Mouse (Mus musculus) urinary bladder, postnatal 4 days (tissue): ENCODE measurements around the gene Cryzl1.

Experiments used
- DNase-seq, 2 experiments: peaks; one replicate each; pipeline ENCODE4 v3.0.0; 2021 to 2022; ENCODE audit warnings: low spot score in 2 of 2

Gene Cryzl1

DNA sequence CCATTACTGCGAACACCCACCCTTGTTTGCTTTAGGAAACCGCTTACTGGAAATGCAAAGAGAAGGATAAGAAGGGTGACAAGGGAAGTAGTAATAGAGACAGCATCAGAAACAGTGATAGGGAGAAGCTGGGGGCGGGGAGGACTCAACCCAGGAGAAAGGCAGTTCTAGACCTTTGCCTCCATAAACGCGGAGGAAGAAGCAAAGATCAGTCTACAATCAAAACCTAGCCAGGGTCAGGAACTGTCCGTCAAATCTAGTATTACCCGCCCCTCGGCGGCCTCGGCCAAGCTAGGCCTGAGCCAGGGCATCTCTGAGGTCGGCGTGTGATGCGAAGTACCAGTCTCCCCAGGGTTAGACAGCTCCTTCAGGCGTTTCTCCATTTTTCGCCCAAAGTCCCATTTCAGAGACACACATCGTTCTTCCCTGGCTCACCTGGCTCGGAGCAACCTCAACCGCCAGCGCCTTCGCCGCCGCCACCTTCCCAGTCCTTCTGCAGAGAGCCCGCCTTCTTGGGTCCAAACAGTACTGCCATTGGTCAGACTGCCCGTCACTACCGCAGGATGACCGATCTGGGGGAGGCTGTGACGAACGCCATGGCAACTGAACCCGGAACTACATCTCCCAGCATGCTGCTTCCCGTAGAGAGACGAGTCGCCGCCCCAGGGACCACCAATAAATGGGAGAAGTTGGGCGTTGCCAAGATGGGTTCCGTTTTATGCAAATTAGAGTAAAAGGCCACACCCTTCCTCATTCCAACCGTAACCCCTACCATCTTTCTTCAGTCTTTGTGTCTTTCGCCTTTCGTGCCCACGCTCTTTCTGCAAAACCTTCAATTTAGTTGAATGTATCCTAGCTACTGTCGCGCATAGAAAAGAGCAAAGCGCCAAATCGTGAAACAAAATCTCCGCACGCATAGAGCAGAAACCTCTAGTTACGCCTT is at the start of gene Cryzl1:
Gene Cryzl1 (minus strand): TSS at position 853 of the 943 bp plus-strand sequence.
- peak; percentile 97 to 98 for DNase-seq

DNA sequence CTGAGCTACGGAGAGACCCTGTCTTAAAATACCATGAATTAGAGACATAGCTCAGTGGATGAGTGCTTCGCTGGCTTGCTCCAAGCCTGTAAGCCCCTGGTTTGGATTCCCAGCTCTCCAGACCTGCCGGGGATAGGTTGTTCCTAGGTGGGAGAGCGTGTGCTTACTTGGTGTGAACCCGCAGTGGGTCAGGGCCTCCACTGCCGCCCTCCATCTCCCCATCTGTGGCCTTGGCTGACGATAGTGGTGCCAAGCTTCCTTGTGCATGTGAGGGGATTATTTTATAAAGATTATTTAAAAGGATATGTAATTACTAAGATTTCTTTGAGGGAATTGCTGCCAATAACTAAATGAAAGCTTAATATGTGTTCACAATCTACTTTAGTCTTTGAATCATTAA is 43.8 kb upstream of the Cryzl1 start:
- DNase-seq, result no peak

DNA sequence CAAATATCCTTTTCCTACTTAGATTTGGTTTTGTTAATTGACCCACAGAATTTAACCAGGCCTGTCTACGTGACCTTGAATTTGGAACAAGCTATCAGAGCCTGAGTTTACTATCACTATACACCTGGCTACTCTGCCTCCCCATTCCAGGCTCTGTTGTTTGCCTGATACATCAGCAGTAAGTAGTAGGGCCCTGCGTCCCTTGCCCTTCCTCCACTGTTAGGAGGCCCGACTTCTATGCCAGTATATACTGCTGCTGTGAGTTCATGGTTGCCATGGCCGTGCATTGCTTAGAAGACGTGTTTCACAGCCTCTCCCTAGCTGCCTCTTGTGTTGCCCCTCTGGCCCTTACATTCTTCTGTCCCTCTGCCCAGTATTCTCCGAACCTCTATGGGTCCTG is 42.6 kb upstream of the Cryzl1 start:
- DNase-seq, result no peak

- DNase-seq, result no peak
These were observed 41.9 kb upstream of the Cryzl1 start for GRCm38 (mm10) chr16:91770662-91771061.

- DNase-seq, result no peak
These were observed 41.1 kb upstream of the Cryzl1 start for GRCm38 (mm10) chr16:91769911-91770310.

- DNase-seq, result no peak
These were observed 39.8 kb upstream of the Cryzl1 start for GRCm38 (mm10) chr16:91768586-91768985.

GRCm38 (mm10) chr16:91767165-91767701 is 38.5 kb upstream of the Cryzl1 start:
- no peak for DNase-seq

DNA sequence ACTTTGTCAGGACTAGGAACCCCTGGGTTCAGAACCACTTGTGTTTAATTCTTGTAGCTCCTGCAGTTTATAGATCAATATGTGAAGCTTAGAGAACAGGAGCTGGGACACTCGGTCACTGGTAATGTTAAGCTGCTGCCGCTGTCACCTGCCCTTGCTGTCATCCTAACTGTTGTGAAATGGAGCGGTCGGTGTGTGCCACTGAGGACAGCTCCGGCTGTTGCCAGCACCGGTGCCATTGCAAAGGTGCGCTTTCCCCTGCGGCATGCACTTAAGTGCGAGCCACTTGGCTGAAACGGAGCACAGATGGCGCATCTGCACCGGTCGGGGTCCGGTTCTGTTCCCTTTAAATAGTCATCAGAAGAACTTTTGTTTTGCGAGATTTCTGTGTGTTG is 37.0 kb upstream of the Cryzl1 start:
- DNase-seq, result no peak

GRCm38 (mm10) chr16:91765121-91765815 is 36.5 kb upstream of the Cryzl1 start:
- no peak for DNase-seq

- DNase-seq, result no peak
These were observed 35.6 kb upstream of the Cryzl1 start for GRCm38 (mm10) chr16:91764414-91764813.

GRCm38 (mm10) chr16:91763975-91764374 is 35.2 kb upstream of the Cryzl1 start:
- DNase-seq, result no peak

DNA sequence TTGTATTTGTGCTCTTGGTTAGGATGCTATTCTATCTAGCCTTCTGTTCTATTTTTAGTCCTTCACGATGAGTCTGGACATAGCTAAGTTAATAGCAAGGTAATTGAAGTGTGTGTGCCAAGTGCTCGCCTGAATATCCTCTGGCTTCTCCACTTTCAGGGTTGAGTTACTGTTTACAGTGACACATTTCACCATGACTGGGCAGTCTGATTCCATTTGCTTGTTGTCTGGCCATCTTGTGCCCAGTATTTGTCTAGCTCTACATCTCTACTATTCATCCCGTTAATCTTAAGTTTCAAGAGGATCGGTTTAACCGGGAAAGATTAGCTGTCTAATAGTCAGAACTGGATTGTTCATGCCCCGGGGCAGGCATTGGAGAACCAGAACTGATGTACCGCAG is 33.7 kb upstream of the Cryzl1 start:
- DNase-seq, result no peak

GRCm38 (mm10) chr16:91761761-91762160 is 33.0 kb upstream of the Cryzl1 start:
- DNase-seq, result no peak

GRCm38 (mm10) chr16:91761202-91761601 is 32.4 kb upstream of the Cryzl1 start:
- no peak for DNase-seq

- no peak for DNase-seq
These were observed 26.2 kb upstream of the Cryzl1 start for GRCm38 (mm10) chr16:91754957-91755356.

- DNase-seq, result no peak
These were observed 24.8 kb upstream of the Cryzl1 start for GRCm38 (mm10) chr16:91753611-91754010.

GRCm38 (mm10) chr16:91751644-91752385 is 23.0 kb upstream of the Cryzl1 start:
- no peak for DNase-seq

DNA sequence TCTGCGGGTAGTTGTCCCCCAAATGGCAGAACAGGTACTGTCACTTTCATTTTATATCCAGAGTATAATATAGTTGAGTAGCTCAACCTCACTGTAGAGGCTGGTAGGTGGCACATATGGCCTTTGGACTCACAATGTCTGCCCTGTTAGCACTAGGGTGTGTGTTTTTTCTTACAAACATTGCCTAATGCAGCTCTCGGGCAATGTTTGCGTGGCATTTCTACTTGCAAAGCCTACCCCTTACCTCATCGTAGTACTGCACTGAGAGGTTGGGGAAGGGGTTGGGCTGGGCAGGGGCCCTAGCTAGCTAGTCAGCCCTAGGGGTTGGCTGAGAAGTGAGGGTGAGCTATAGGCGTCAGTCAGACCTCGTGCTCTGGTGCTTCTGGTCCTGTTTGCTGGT is 18.8 kb upstream of the Cryzl1 start:
- DNase-seq, result no peak

DNA sequence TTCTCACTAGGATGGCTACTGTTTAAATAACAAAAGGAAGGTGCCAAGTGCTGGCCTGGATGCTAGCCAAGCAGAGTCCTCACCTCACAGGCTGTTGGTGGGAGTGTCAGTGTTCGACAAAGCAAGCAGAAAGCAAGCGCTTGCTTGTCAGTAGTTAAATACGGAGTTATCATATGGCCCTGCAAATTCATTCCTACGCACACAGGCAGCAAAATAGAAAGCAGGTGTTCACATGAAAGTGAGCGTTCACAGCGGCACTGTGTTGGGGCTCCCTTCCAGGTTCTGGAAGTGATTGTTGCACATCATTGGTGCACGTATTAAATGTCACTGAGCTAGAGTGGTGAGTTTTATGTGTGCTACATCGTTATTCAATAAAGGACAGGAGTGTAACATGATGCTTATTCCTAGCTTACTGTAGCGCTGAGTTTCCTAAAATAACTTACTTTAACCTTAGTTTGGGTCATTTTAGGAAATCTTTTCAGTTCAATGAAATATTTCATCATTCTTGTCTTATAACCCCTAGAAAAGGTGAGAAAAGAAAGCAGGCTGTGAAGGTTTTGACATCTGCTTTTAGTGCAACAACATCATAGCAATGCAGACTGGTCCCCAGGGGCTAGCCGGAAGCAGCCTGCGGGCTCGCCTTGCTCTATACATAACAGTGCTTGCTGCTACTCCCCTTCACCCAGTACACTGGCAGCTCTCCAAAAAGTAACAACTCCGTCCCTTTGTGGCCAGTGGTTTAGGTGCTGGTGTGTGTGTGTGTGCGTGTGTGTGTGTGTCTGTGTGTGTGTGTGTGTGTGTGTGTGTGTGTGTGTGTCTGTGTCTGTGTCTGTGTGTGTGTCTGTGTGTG is 17.6 kb upstream of the Cryzl1 start:
- DNase-seq, result no peak

- no peak for DNase-seq
These were observed 14.3 kb upstream of the Cryzl1 start for GRCm38 (mm10) chr16:91743055-91743454.

DNA sequence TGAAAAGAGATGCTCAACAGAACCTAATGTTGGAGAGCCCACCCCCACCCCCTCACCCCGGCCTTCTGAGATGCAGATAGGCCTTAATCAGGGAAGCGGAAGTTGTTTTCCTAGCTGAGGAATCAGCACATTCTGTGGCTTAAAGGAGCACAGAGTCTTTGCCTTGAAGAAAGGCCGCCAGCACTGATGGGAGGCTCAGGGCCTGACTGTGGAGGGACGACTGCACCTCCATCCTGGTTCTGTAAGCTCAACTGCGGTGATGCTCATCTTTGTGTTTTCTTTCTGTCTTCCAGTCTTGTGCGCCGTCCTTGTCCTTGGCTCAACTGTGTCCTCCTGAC is 12.1 kb upstream of the Cryzl1 start:
- no peak for DNase-seq
